Mouse (Mus musculus) C2C12 (cell line): ENCODE results near the gene Gm43517. TPM values are rescaled to one million over a fixed set of nuclear protein-coding genes. Genes with fewer than 3 reads are reported as not detected.

ENCODE experiments used
- H3K27me3 ChIP-seq: one replicate; pipeline ENCODE4 v1.6.1; 2011; ENCODE audit not compliant: control insufficient read depth, insufficient read depth, insufficient read length
- H3K36me3 ChIP-seq: one replicate; pipeline ENCODE4 v1.6.1; 2011; ENCODE audit not compliant: control insufficient read depth, insufficient read depth
- H3K4me3 ChIP-seq: one replicate; pipeline ENCODE4 v1.5.1; 2011; ENCODE audit warnings: mild to moderate bottlenecking, control low read depth; ENCODE audit not compliant: poor library complexity, insufficient read depth, severe bottlenecking
- H3K79me2 ChIP-seq: one replicate; pipeline ENCODE4 v1.6.1; 2011; ENCODE audit not compliant: control insufficient read depth, insufficient read depth
- H3K79me3 ChIP-seq: one replicate; pipeline ENCODE4 v1.6.1; 2011; ENCODE audit warnings: low read depth, control low read depth
- H3ac ChIP-seq: one replicate; pipeline ENCODE3; 2011; ENCODE audit warnings: low read depth; ENCODE audit not compliant: control insufficient read depth, insufficient read length
- CEBPB ChIP-seq: IDR thresholded peaks from one replicate; pipeline ENCODE4 v1.6.1; 2011; ENCODE audit warnings: low read depth, mild to moderate bottlenecking, control low read depth, moderate library complexity
- CTCF ChIP-seq: IDR thresholded peaks from one replicate; pipeline ENCODE4 v1.5.1; 2011; ENCODE audit not compliant: control insufficient read depth, insufficient read depth, insufficient read length
- FOSL1 ChIP-seq: IDR thresholded peaks from one replicate; pipeline ENCODE4 v1.8.0; 2011; ENCODE audit warnings: mild to moderate bottlenecking, low read length; ENCODE audit not compliant: poor library complexity, insufficient read depth, severe bottlenecking
- MAX ChIP-seq: IDR thresholded peaks from one replicate; pipeline ENCODE4 v1.6.1; 2011; ENCODE audit warnings: mild to moderate bottlenecking, control low read depth
- MYOD1 ChIP-seq: IDR thresholded peaks from one replicate; pipeline ENCODE4 v1.6.1; 2011; ENCODE audit warnings: low read depth; ENCODE audit not compliant: control insufficient read depth, insufficient read length
- MYOG ChIP-seq: IDR thresholded peaks from one replicate; pipeline ENCODE4 v1.6.1; 2011; ENCODE audit not compliant: control insufficient read depth, insufficient read length; ENCODE audit errors: extremely low read depth
- USF1 ChIP-seq: IDR thresholded peaks from one replicate; pipeline ENCODE4 v1.6.1; 2011; ENCODE audit warnings: low read depth, mild to moderate bottlenecking, control low read depth, moderate library complexity
- polyA plus RNA-seq: library from polyadenylated mRNA; unstranded; fragments of >200 nt; fragmentation: generic; extraction: Trizol; gene quantifications from one replicate; pipeline ENCODE4 v1.2.1, GENCODE M21; 2012; ENCODE audit warnings: missing spikeins

Gene Gm43517
- polyA plus RNA-seq, 1 experiment, result not detected

GRCm38 (mm10) chr12:49374606-49374995, 10.4 kb upstream of the Gm43517 start:
- H3K27me3 ChIP-seq, result peaks cover 10% of the 10 kb centered on the region
- H3K4me3 ChIP-seq, result no peak overlapping the region
- H3K79me3 ChIP-seq, result no peaks in the 10 kb centered on the region
- TF ChIP-seq CTCF, result peak; percentile 7
- no peak for TF ChIP-seq USF1
- H3K79me2 ChIP-seq, result no peaks in the 10 kb centered on the region
- H3ac ChIP-seq, result no peak overlapping the region
- H3K36me3 ChIP-seq, result no peaks in the 10 kb centered on the region

GRCm38 (mm10) chr12:49375427-49376317, 9.3 kb upstream of the Gm43517 start:
- TF ChIP-seq MYOD1 (no peak), MYOG (no peak), USF1 (no peak), FOSL1 (no peak), CEBPB (no peak), CTCF (no peak), MAX (no peak)
- H3K27me3 ChIP-seq, result peaks cover 10% of the 10 kb centered on the region
- no peaks in the 10 kb centered on the region for H3K36me3 ChIP-seq
- H3K79me2 ChIP-seq, result no peaks in the 10 kb centered on the region
- H3K79me3 ChIP-seq, result no peaks in the 10 kb centered on the region
- H3ac ChIP-seq, result no peak overlapping the region
- no peak overlapping the region for H3K4me3 ChIP-seq

- Histone ChIP-seq H3K4me3 (no peak overlapping the region), H3K27me3 (peaks cover 10% of the 10 kb centered on the region), H3ac (no peak overlapping the region), H3K79me2 (no peaks in the 10 kb centered on the region), H3K36me3 (no peaks in the 10 kb centered on the region), H3K79me3 (no peaks in the 10 kb centered on the region)
- TF ChIP-seq USF1, result no peak
- no peak for TF ChIP-seq CEBPB
- TF ChIP-seq CTCF, result no peak
- no peak for TF ChIP-seq MAX
- no peak for TF ChIP-seq MYOG
- no peak for TF ChIP-seq MYOD1
- TF ChIP-seq FOSL1, result no peak
These were observed 8.5 kb upstream of the Gm43517 start for GRCm38 (mm10) chr12:49376318-49376992.

GRCm38 (mm10) chr12:49377281-49377970, 7.5 kb upstream of the Gm43517 start:
- no peak for TF ChIP-seq CEBPB
- no peak for TF ChIP-seq MAX
- TF ChIP-seq CTCF, result no peak
- no peak for TF ChIP-seq MYOD1
- TF ChIP-seq FOSL1, result no peak
- no peak for TF ChIP-seq MYOG
- TF ChIP-seq USF1, result no peak
- peaks cover 10% of the 10 kb centered on the region for H3K27me3 ChIP-seq

GRCm38 (mm10) chr12:49378920-49379319, 6.1 kb upstream of the Gm43517 start:
- H3K36me3 ChIP-seq, result no peaks in the 10 kb centered on the region
- no peaks in the 10 kb centered on the region for H3K79me3 ChIP-seq
- no peak for TF ChIP-seq MYOD1
- TF ChIP-seq CEBPB, result no peak
- TF ChIP-seq USF1, result no peak
- no peak for TF ChIP-seq MYOG
- no peak for TF ChIP-seq CTCF
- no peak for TF ChIP-seq MAX
- TF ChIP-seq FOSL1, result no peak
- peaks cover 10% of the 10 kb centered on the region for H3K27me3 ChIP-seq
- H3ac ChIP-seq, result no peak overlapping the region
- H3K79me2 ChIP-seq, result no peaks in the 10 kb centered on the region
- no peak overlapping the region for H3K4me3 ChIP-seq

More at GRCm38 (mm10) chr12:49377281-49377970, 7.5 kb upstream of the Gm43517 start:
- no peaks in the 10 kb centered on the region for H3K36me3 ChIP-seq
- no peak overlapping the region for H3ac ChIP-seq
- H3K4me3 ChIP-seq, result no peak overlapping the region
- H3K79me2 ChIP-seq, result no peaks in the 10 kb centered on the region
- no peaks in the 10 kb centered on the region for H3K79me3 ChIP-seq
